Mouse (Mus musculus) right cerebral cortex, postnatal 36 days (tissue): Measurements from ENCODE around the gene Map7d3.

ENCODE experiments used
- DNase-seq, 2 experiments: peaks; one replicate each; pipeline ENCODE4 v3.0.0; 2022; ENCODE audit warnings: low spot score in 2 of 2, mixed read lengths in 1 of 2

The Map7d3 gene

GRCm38 (mm10) chrX:56821765-56822603 is at the start of gene Map7d3:
Gene Map7d3, minus strand, starts transcription at chrX:56822326.
- DNase-seq = no peak

DNA sequence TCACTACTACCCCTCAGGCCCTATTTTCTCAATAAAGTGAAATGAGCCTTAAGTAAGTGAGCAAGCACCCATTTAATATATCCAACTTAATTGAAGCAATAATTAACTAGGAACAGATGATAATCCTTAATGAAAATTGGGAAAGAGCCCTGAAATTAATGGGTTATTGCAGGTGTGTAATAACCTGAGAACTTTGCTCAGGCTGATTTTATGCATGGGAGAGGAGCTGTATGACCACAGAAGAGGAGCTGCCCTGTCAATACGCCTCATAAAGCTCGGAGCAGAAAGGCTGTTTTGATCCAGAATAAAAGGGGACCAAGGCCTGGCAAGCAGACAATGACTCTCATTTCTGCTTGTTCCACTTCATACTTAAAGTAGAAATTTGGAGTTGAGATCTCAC is 47.7 kb upstream of the Map7d3 start, which contains the start of gene Adgrg4:
Adgrg4 (plus strand) TSS at position 301 of the 400 bp plus-strand sequence.
- DNase-seq = no peak

DNA sequence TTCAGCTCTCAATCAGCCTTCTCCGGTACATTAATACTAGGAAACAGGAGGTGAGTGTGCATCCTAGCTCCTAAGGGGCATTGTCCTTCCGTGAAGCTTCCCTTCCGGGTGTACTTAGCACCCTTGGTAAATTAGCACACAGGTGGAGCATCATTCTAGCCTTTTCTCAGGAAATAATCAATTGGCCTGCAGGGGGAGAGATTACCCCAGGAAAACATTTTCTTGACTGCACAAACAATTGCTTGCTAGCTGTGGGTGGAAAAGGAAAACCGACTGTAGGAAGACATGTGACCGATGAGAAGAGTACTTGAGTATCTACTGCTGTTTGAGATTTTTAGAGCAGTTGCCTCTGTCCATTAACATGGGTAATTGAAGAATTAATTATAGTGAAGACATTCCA is 19.1 kb upstream of the Map7d3 start:
- DNase-seq = no peak

DNA sequence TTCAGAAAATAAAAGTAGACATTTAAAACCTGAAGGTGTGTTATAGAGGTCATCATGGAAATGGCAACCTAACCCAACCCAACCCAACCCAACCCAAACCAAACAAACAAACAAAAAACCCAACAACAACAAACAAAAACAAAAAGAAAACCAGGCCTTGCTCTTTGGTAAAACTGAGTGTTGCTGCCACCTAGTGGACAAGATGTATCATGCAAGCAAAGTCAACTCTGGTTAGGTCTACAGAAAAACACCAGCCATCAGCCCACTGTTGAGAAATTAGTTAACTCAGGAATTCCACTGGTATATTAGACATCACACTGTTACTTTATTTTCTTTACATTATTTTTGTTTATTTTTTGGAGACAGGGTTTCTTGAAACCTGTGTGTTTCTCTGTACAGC is 17.2 kb upstream of the Map7d3 start:
- DNase-seq = no peak

- DNase-seq = no peak
Measured at GRCm38 (mm10) chrX:56835842-56836241, 13.7 kb upstream of the Map7d3 start.

DNA sequence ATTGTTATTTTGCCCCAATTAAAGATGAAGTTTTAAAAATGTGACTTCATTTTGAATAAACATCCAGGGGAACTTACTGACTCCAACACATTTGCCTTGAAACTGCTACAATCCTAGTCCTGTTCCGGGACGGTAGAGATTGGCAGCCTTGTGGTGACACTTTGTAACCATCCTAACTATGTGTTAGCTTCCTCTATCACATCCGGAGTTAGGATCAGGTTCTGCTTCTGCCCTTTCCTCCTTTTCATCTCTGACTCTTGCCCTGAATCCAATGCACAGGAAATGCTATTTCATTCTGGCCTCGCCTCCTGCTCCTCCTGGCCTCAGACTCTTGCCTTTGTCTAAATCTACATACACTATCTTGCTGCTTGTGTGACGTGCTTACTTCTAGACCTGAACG is 5.4 kb upstream of the Map7d3 start:
- DNase-seq = no peak

GRCm38 (mm10) chrX:56791268-56791667 is 30.9 kb downstream of the Map7d3 start:
- DNase-seq = peak; percentile 4 to 20

GRCm38 (mm10) chrX:56790591-56790990 is 31.5 kb downstream of the Map7d3 start:
- DNase-seq = no peak

- DNase-seq = no peak
Measured at GRCm38 (mm10) chrX:56787486-56787885, 34.6 kb downstream of the Map7d3 start.

GRCm38 (mm10) chrX:56786281-56787061 is 35.7 kb downstream of the Map7d3 start:
- DNase-seq = no peak

DNA sequence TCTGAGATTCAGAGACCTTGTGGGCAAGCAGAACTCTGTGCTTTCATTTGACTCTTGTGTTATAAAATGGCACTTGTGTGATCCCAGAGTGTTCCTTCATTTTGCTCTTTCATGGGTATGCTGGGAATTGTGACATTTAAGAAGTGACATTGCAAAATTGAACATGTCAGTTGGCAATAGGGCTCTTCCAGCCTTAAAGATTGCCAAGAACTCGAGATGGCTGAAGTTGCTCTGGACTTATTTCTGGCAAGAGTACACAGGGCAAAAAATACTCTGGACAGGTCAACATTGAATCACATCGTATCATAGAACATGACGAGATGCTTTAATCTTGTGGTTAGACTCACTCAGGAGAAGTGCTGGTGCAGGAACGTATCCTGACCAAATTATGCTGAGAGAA is 48.8 kb downstream of the Map7d3 start:
- DNase-seq = no peak

DNA sequence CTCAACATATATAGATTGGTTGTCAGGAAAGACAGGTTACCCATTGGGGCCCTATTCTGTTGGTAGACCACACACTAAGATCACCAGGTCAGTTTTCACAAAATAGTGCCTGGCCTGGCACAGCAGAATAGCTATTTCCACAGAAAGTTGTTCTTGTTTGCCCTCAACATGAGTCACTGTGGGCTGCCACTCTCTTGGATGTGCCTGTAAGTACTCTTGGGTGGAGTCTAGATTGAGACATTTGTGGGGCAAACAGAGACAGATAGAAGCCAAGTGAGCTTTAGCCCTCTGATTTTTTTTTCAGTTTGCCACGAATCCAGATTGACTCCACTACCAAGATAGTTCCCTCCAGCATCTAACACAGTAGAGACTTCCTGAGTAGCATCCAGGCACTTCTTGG is 50.4 kb downstream of the Map7d3 start:
- no peak for DNase-seq

GRCm38 (mm10) chrX:56769838-56770237 is 52.3 kb downstream of the Map7d3 start:
- no peak for DNase-seq

GRCm38 (mm10) chrX:56760257-56760760 is 61.8 kb downstream of the Map7d3 start:
- no peak for DNase-seq

GRCm38 (mm10) chrX:56756352-56756751 is 65.8 kb downstream of the Map7d3 start:
- DNase-seq = peak in 1 of 2 experiments; percentile 3

GRCm38 (mm10) chrX:56755646-56756045 is 66.5 kb downstream of the Map7d3 start:
- no peak for DNase-seq

GRCm38 (mm10) chrX:56753317-56754289 is 68.5 kb downstream of the Map7d3 start:
- DNase-seq = peak in 1 of 2 experiments; percentile 6

- DNase-seq = no peak
Measured at GRCm38 (mm10) chrX:56752144-56752543, 70.0 kb downstream of the Map7d3 start.

- DNase-seq = no peak
Measured at GRCm38 (mm10) chrX:56751536-56751935, 70.6 kb downstream of the Map7d3 start.
